Mouse (Mus musculus) heart, postnatal 0 days (tissue): ENCODE measurements around the gene Fcgr2b.
"Not testable (repeated sequence)": the region's sequence is repeated elsewhere in the genome, so short reads cannot be mapped to it uniquely, and the experiment has no call there.

Source experiments
- CTCF ChIP-seq: IDR thresholded peaks from 2 replicates; pipeline ENCODE4 v1.5.1; 2016; ENCODE audit warnings: antibody characterized with exemption, control low read depth, low read depth
- EP300 ChIP-seq: IDR thresholded peaks from 2 replicates; pipeline ENCODE4 v1.6.1; 2016; ENCODE audit warnings: antibody characterized with exemption, low read depth

DNA sequence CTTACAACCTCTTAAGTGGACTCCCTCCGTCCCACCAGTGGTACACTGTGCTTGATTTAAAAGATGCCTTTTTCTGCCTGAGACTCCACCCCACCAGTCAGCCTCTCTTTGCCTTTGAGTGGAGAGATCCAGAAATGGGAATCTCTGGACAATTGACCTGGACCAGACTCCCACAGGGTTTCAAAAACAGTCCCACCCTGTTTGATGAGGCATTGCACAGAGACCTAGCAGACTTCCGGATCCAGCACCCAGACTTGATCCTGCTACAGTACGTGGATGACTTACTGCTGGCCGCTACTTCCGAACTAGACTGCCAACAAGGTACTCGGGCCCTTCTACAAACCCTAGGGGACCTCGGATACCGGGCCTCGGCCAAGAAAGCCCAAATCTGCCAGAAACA lies 31.4 kb downstream of the Fcgr2b start:
- not testable (repeated sequence) for TF ChIP-seq CTCF, EP300
